Mouse (Mus musculus) gastrocnemius, adult 2 months (tissue): ENCODE data around the gene Plekhb2. TPM values are rescaled to one million over a fixed set of nuclear protein-coding genes. Genes with fewer than 3 reads are reported as not detected.
A peak's percentile ranks its signal among the peaks of the same experiment; 100 is the strongest.

ENCODE experiments used
- DNase-seq: peaks from one replicate; pipeline ENCODE4 v3.0.0; 2022
- H3K27ac ChIP-seq: fragments of 200-600 bp; 2 replicates; pipeline ENCODE4 v1.8.1; 2022; ENCODE audit warnings: mild to moderate bottlenecking
- H3K4me3 ChIP-seq: fragments of 200-600 bp; 2 replicates; pipeline ENCODE4 v1.8.1; 2022; ENCODE audit warnings: mild to moderate bottlenecking, moderate library complexity
- CTCF ChIP-seq: fragments of 200-600 bp; IDR thresholded peaks from 2 replicates; pipeline ENCODE4 v1.8.1; 2022; ENCODE audit warnings: antibody characterized with exemption, mild to moderate bottlenecking, moderate library complexity
- intact Hi-C: fragments of 180-260 bp; cut with DNase I; formaldehyde crosslinking; loops from one replicate; pipeline ENCODE4 v1.15.1; 2025
- total RNA-seq, 2 experiments: library from RNA; stranded (reverse); gene quantifications; 2 replicates each; pipeline ENCODE4 v1.2.3; 2021

Plekhb2 gene
- total RNA-seq, 2 experiments from 2014 or later: 53.4 to 58.3 TPM

- intact Hi-C loops: loop anchor here (10.0 kb wide), 1 partner anchor 247 kb away; no protein-coding TSS in a partner anchor
- TF ChIP-seq CTCF: peak; percentile 52
- DNase-seq: no peak
- no peak overlapping the region for H3K27ac ChIP-seq
- no peak overlapping the region for H3K4me3 ChIP-seq
Observed at GRCm38 (mm10) chr1:34891559-34892289, 41.9 kb downstream of the Plekhb2 start.

- no peak for TF ChIP-seq CTCF
- intact Hi-C loops: loop anchor here (10.0 kb wide), 1 partner anchor 248 kb away; no protein-coding TSS in a partner anchor
- DNase-seq: no peak
Observed at GRCm38 (mm10) chr1:34892466-34892865, 42.7 kb downstream of the Plekhb2 start.

GRCm38 (mm10) chr1:34893331-34893730 is 43.6 kb downstream of the Plekhb2 start:
- Histone ChIP-seq H3K4me3 (no peak overlapping the region), H3K27ac (no peak overlapping the region)
- no peak for TF ChIP-seq CTCF
- DNase-seq: no peak
- intact Hi-C loops: loop anchor here (10.0 kb wide), 1 partner anchor 249 kb away; no protein-coding TSS in a partner anchor

More at GRCm38 (mm10) chr1:34892466-34892865, 42.7 kb downstream of the Plekhb2 start:
- Histone ChIP-seq H3K4me3 (no peak overlapping the region), H3K27ac (no peak overlapping the region)

GRCm38 (mm10) chr1:34893831-34894230 is 44.1 kb downstream of the Plekhb2 start:
- no peak for DNase-seq
- intact Hi-C loops: loop anchor here (10.0 kb wide), 1 partner anchor 249 kb away; no protein-coding TSS in a partner anchor
- TF ChIP-seq CTCF: peak; percentile 42
- Histone ChIP-seq H3K4me3 (no peak overlapping the region), H3K27ac (no peak overlapping the region)

GRCm38 (mm10) chr1:34896102-34896501 is 46.3 kb downstream of the Plekhb2 start:
- Histone ChIP-seq H3K27ac (no peak overlapping the region), H3K4me3 (no peak overlapping the region)
- no peak for DNase-seq
- no peak for TF ChIP-seq CTCF
- intact Hi-C loops: loop anchor here (1.0 to 10.0 kb wide), 2 partner anchors 158 to 251 kb away; no protein-coding TSS in a partner anchor

- TF ChIP-seq CTCF: peak; percentile 71
- DNase-seq: peak; percentile 60
- intact Hi-C loops: loop anchor here (1.0 to 10.0 kb wide), 2 partner anchors 159 to 252 kb away; no protein-coding TSS in a partner anchor
Observed at GRCm38 (mm10) chr1:34896898-34897297, 47.1 kb downstream of the Plekhb2 start.

GRCm38 (mm10) chr1:34928656-34929055 is 78.9 kb downstream of the Plekhb2 start:
- no peak for TF ChIP-seq CTCF
- no peak for DNase-seq

More at GRCm38 (mm10) chr1:34896898-34897297, 47.1 kb downstream of the Plekhb2 start:
- H3K4me3 ChIP-seq: no peak overlapping the region
- H3K27ac ChIP-seq: no peak overlapping the region

More at GRCm38 (mm10) chr1:34928656-34929055, 78.9 kb downstream of the Plekhb2 start:
- intact Hi-C loops: no loop called here
- H3K27ac ChIP-seq: no peak overlapping the region
- no peak overlapping the region for H3K4me3 ChIP-seq

Other genes starting within 250 kb of the Plekhb2 start
- 10 to 100 TPM; 28.6 to 35.0 TPM for gene Fam168b, start 6.9 kb upstream of the Plekhb2 start, total RNA-seq